Mouse (Mus musculus): ENCODE measurements around the gene Gab2.
"Not testable (repeated sequence)": the region's sequence is repeated elsewhere in the genome, so short reads cannot be mapped to it uniquely, and the experiment has no call there.

The Gab2 gene

DNA sequence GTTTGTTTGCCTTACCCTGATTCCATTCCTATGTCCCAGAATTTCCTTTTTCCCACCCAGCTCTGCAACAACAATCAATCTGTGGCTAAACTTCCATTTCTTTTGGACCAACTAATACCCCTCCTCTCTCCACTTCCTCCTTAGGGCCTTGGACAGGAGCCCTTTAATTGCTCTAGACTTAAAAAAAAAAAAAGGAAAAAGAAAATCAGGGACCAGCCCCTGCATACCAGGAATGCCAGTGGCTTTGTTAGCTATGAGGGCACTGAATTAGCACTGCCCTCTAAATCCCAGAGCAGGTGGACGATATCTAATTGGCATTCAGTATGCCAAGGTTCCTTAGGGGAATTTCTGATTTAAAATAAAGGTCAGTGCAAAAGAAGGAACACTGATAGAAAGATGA lies 47.6 kb downstream of the Gab2 start:
- in situ Hi-C loops (cut with MseI, MboI), result no loop called here

DNA sequence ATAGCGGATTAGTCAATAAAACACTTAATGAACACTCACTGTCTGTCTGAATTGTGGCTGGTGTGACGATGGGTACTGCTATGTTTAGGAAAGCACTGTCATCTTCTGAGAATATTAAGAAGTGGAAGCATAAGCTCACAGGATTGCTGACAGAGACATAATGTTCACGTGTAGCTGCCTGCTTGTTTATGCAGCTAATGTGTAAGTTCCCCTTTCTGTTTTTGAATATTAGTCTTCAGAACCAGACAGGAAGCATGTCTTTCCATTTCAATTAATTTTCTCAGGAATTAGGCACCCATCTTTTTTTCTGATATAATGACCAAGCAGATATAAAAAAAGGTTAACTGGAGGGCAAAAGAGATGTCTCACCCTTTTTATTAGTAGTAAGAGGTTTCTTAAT lies 55.1 kb downstream of the Gab2 start:
- in situ Hi-C loops (cut with MseI, MboI), result no loop called here

DNA sequence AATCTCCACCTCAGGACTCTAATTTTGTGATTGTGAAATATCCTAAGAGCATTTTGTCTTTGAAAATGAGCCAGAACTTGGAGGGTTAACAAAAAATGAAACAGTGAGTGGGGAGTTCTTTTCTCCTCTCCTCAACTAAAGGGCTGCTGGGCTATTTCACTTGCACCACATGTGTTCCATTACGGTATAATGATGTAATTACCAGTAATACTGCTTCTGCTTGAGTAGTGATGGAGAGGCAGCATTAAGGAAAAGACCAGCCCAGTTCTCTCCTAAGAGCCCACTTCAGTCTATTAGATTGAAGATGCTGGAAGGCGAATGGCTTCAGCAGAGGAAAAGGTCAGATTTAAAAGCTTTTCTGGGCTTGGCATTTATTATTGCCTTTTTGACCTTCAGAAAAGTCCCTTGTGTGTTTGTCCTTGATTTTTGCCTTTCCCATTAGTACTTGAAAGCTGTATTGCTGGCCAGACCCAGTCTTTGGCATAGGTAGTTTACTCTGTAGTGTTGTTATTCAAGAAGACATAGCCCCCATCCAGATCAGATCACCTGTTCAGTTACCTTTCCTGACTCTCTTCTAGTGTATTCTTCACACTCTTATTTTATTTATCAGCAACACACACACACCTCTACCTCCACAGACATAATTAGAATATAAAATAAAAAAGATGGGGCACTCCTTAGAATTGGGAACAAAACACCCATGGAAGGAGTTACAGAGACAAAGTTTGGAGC lies 69.9 kb downstream of the Gab2 start:
- in situ Hi-C loops (cut with MseI, MboI), result no loop called here

DNA sequence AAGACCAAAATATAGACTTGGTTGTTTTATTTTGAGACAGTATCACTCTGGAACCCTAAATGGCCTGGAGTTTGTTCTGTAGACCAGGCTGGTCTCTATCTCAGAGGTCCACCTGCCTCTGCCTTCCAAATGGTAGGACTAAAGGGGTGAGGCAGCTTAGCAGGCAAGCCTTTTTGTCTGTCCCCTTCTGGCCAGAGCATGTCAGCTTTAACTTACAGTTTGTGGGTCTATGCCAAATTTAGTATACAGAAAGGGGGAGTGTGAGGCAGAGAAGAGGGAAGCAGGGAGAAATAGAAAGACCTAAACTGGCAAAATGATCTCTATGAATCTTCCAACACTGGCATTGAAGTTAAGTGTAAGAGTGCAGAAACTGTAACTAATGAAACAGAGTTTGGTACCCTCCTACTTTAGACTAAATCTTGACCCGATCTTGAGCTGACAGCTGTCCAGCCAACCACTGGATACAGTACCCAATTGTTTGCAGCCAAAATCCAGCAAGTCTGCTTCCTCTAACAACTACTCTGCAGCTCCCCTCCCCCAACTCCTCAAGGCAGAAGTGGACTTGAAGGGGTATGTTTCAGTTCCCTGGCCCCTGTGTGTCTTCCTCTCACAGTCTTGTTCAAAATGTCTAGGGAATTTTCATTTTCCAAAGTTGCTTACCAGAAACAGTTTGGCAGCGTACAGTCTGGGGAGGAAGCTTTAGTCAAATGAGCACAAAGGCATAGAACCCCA lies 73.5 kb downstream of the Gab2 start:
- in situ Hi-C loops (cut with MseI, MboI), result no loop called here

DNA sequence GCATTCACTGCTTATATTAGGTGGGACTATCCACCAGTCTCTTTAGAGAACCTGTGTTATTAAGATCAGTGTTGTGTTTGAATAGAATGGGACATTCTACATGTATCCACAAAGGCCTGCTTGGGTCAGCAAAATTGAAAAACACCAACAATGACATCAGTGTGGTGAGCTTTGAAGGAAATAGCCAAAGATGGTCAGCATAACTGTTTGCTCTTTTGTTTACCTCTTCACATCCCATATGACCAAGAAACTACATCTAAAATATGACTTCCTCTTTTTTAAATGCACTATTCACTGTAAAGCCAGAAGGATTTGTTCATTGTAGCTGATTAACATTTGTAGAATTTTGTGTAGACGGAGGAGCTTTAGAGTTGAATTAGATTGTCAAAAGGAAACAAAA lies 82.9 kb downstream of the Gab2 start:
- in situ Hi-C loops (cut with MseI, MboI), result no loop called here

DNA sequence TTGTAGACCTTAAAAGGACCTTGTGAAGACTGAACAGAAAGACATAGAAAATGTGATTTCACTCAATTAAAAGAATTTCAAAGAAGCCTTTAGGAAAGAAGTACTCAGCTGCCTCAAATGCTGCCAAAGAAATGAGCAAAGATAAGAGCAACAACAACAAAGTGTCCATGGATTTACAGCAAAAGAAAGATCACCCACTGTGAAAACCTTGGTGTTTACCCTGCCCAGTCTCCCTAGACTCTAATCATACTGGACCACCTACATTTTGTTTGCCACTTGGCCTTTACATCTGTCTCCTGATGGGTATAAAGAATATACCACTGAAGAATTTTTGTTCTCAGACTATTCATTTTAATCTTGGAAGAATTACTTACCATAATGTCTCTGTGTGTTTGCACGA lies 89.7 kb downstream of the Gab2 start:
- in situ Hi-C loops (cut with MseI, MboI), result no loop called here

DNA sequence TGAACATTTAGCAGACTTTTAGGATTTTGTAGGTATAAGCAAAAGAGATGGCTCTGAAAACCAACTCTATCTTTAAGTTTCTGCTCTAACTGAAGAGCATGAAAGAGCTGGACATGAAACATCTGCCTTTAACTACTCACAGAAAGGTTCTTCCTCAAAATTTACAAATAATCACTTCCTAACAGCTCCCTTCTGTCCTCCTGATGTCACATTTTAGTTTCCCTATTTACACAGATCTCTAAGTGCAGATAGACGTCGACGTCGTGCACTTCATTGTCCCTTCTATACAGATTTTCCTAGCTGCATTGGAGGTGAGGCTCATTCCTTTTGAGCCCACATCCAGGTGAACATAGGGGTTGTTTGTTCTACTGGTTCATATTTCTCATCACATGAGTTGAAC lies 90.3 kb downstream of the Gab2 start:
- in situ Hi-C loops (cut with MseI, MboI), result no loop called here

DNA sequence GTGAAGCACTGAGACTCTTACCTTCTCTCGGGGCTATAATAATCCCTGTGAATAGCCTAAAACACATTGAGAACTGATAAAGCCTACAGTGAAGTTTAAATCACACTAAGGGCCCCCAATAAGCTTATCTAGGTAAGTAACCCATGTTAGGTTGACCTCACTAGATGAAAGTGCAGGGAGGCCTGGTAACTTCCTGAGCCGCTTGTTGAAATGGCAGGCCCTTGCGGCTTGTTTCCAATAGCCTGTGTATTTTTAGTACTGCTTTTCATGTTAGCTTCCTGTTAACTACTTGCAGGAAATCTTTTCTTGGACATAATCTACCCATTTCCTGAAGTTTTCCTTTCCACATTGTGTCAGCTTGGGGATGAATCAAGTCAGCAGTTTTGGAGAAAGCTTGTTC lies 90.7 kb downstream of the Gab2 start:
- in situ Hi-C loops (cut with MseI, MboI), result no loop called here

DNA sequence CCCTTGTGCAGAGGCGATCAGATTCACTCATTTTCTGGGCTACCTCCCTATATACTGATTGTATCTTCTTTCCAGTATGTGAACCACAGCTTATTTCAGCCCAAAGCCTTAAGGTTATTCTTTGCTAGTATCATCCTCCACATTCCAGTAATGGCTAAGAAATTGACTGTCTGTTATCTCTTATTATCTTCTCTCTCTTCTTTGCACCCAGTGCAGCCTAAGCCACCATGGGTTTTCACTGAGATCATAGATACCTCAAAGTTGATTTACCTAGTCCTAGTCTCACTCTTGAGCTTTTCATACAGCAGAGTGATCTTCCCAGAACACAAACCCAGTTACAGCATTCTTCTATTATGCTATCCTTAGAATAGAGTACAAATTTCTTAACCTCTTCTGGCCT lies 100.5 kb downstream of the Gab2 start:
- in situ Hi-C loops (cut with MseI, MboI), result no loop called here

DNA sequence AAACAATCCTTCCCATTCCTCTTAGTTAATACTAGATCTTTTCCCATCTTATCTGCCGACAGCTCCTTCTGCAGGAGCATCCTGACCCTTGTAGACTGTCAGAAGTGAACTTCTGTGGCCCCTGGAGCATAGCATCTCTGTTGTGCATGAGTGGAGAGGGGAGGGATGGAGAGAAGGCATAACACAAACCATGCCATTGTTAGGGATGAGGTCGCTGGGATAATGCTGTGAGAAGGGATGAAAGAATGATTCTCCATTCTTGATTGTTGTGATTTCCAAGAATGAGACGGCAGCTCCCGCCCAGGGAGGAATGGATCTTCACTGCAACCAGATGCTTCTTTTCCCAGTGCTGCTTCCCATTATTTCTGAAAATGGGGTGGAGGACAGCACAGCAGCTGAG lies 102.0 kb downstream of the Gab2 start:
- in situ Hi-C loops (cut with MseI, MboI), result no loop called here

DNA sequence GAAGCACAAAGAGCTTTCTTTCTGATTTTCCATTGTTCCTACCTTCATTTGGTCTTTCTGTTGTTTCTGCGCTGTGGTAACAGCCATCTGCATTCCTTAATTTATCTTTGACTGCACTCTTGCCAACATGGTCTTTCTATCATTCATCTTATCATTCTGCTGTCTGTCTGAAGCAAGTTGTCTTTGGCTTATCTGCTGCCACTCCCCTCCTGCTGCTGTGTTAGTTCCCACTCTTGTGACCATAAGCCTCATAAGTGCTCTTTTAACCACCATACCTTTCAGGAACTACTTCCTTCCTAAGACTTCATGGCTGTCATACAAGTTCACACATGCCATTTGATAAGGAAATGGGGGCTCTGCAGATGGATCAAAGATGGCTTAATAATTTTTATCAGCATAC lies 102.6 kb downstream of the Gab2 start:
- in situ Hi-C loops (cut with MseI, MboI), result no loop called here

DNA sequence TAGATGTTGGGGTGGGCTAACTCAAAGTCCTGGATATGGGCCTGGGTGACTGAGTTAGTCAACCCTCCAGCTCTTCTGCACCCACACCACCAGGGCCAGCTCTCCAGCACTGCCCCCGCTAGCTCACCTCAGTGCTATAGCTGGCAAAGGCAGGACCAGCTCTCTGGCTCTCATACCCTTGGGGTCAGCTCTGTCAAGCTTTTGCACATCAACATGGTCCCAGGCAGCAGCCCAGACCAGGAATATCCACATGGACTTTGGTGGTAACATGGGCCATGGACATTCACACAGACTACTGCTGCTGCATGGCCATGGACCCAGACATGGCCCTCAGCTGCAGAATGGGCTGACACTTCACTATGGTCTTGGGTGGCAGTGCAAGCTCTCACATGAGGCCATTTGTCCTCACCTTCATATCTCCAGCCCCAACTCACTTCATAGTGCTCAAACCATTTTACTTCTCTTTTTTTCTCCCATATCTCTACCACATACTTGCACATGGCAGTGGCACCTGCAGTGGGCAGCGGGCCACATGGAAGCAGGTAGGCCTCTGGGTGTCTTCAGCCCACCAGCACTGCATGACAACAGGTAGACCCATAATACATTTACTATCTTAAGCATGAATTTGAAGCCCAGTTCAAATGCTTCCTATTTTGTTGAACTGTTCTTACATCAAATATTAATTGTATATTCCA lies 106.1 kb downstream of the Gab2 start:
- in situ Hi-C loops (cut with MseI, MboI), result no loop called here

DNA sequence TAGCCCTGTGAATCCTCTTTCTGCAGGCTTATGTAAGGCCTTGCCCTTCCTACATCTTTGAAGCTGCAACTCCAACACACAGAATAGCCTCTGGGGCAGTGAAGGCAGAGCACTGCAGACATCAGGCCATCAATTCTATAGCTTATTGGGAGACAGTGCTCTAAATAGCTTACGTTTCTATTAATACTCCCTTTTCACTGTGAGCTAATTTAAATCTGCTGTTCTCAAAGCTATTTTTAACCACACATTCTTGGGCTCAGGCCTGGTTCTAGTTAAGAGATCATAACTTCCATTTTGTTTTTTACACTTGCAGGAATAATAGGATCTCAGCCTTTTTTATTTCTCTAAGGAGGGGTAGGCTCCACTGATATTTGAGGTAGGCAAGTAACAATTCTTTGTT lies 107.7 kb downstream of the Gab2 start:
- in situ Hi-C loops (cut with MseI, MboI), result no loop called here

DNA sequence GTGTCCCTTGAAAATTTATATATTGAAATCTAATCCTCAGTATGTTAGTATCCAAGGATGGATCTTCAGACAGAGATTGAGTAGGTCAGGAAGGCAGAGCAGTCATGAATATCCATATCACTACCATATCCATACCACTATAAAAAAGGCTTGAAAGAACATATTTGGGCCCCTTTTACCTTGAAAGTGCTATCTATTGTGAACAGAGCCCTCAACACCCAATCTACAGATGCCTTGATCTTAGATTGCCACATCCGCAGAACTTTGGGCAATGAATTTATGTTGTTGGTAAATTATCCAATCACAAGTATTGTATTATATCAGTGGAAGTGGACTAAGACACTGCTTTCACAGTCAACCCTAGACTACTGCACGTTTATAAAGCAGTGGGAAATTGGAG lies 122.5 kb downstream of the Gab2 start:
- in situ Hi-C loops (cut with MseI, MboI), result no loop called here

DNA sequence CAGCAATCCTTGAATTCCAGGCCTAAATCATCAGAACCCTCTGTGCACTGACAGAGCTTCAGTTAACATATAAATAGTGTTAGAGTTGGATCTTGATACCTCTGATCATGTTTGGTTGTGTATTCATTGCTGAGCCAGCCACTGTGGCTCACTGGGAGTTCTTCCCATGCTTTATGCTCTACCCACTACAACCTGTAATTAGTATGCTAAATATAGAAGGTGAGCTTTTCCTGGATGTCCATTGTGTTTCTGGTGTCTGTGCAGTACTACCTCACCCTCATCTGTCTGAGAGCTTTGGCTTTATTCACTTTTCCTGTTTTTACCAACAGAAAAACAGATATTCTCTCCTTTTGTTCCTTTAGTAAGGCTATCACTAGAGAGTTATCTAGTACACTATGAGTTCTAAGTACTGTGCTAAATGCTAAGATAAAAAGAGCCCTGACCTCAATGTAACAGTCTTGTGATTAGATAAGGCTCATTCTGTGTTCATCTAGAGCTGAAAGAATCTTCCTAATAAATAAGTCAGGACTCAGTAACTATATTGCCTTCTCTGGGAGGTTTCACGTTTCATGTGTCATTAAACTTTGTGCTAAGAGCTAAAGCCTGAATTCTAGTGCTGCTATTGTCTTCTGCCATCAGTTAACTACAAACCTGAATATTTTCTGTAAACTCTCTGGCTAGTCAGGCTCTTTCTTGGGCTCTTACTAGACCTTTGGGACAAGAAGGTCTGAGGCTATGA lies 127.6 kb downstream of the Gab2 start:
- in situ Hi-C loops (cut with MseI, MboI), result no loop called here

DNA sequence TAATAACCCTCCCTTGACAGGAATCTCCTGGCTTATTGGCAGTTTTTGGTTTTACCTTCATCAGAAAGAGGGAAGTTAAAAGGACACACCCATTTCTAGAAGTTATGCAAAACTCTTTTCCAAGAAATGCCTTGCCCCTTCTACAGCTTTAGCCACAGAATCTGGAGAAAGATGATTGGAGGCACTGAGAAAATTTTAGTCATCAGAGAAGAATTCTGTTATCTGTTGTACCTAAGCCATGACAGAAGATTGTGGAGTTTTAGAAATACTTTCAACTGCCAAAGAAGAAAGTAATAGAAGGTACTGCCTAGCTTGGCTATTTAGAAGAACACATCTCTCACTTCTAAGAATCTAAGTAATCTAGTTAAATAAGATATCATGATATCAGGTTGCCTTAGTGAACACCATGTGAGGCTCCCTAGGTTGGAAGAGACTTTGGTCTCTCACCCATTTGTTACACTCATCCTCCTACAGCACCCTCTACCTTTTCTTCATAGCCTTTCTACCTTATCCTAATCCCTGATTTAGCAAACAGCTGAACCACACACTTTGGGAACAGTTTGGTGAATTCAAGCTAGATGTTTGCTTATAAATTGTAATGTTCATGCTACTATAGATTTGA lies 128.8 kb downstream of the Gab2 start:
- in situ Hi-C loops (cut with MseI, MboI), result no loop called here

DNA sequence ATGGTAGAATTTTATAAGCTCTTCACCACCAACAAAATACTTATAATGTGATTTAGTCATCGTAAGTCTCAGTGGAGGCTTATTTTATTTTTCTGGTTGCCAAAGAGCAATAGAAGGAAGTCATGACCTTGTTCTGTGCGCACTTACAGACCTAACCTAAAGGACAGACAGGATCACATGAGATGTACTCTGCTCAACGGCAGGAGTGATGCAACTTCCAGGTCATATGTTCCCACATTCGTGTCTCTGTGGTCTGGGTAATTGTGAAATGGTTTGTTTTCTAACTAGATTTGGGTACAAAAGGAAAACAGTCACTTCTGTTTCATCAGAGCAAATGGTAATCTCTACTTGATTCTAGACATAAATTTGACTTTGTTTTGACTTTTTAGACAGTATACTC lies 129.7 kb downstream of the Gab2 start:
- in situ Hi-C loops (cut with MseI, MboI), result no loop called here

DNA sequence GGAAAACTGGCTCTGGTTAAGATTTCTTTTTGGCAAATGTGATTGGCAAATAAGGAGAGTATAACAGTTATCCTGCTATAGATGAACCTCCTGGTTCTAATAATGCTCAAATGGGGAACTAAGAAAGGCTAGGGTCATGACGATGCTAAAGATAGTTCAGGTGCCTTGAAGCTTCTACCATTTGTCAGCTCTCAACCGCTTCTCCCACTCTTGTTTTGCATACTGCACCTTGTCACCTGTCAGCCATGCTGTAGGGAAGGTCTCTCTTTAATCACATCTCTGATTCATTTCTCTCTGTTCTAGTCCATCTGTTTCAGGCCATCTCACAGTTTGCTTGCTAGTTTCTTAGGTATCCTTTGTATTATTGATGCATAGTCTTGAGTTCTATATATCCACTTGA lies 142.4 kb downstream of the Gab2 start:
- in situ Hi-C loops (cut with MseI, MboI), result no loop called here

DNA sequence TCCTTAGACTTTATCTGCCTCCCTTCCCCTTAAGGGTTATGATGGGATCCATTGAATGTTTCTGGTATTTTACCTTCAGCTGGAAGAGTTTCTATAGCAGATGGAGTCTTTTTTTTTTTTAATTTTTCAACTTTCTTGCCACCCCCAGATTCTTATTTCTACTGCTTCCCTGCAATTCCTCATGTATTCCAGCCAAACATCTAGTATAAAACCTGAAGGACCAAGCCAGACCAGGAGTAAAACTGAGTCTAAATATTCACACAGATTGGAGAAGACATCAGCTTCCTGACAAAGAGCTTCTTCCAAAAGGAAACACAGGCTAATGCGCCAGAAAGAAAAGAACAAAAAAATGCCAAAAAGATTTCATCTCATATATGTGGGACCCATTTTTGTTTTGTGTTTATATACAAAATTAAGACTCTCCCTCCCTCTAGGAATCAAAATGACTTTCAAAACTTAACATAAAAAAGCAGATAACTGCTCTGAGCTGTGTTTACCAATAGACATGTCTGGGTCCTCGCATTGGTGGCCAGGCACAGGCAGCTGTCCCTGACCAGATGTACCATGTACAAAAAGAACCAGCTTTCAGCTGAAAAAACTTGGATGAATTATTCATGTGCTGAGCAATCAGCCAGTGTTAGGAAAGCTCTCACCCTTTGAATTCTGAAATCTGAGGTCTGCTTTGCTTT lies 164.0 kb downstream of the Gab2 start:
- in situ Hi-C loops (cut with MseI, MboI), result no loop called here

DNA sequence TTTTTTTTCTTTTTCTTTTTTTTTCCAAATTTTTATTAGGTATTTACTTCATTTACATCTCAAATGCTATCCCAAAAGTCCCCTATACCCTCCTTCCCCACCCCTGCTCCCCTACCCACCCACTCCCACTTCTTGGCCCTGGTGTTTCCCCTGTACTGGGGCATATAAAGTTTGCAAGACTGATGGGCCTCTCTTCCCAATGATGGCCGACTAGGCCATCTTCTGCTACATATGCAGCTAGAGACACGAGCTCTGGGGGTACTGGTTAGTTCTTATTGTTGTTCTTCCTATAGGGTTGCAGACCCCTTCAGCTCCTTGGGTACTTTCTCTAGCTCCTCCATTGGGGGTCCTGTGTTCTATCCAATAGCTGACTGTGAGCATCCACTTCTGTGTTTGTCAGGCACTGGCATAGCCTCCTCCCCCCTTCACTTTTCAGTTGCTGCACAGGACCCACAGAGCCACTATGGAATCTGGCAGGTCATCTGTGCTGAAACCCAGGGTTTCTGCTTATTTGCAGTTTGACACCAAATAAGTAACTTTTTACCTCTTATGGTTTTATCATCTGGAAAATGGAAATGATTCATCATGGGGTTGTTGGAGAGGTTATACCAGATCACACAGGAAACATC lies 164.7 kb downstream of the Gab2 start:
- in situ Hi-C loops (cut with MseI, MboI), result not testable (repeated sequence)

DNA sequence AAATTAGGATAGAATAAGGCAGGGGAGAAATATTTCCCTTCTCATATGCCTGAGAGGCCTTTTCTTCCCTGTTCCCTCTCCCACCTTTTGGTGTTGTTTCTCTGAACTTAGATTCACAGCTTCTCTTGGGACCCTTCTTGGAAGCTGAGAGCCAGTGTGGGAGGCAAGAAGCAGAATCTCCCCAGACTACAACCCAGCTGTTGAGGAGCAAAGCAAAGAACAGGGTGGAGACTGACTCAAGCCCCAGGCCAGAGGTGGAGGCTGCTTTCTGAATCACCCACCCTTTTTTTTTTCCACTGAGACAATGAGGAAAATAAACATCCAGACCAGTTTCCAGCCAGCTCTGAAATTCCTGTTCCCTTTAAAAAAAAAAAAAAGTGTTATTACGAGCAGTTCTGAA lies 166.3 kb downstream of the Gab2 start:
- in situ Hi-C loops (cut with MseI, MboI), result no loop called here

Data from mouse trophoblast stem cell (cell line).